Mouse (Mus musculus) ES-E14 (cell line): ENCODE measurements around the gene Rbfox3. TPM values are rescaled to one million over a fixed set of nuclear protein-coding genes. Genes with fewer than 3 reads are reported as not detected.
A peak's percentile ranks its signal among the peaks of the same experiment; 100 is the strongest.

Experiments used
- DNase-seq: peaks from one replicate; pipeline ENCODE4 v3.0.0-alpha.2; 2013; ENCODE audit warnings: low read depth, low spot score
- H3K27ac ChIP-seq: 2 replicates; pipeline ENCODE4 v1.5.1; 2012; ENCODE audit warnings: low read depth, mild to moderate bottlenecking, low read length, moderate library complexity, mixed read lengths; ENCODE audit not compliant: poor library complexity, insufficient read depth, severe bottlenecking
- H3K36me3 ChIP-seq: 2 replicates; pipeline ENCODE4 v1.6.1; 2012; ENCODE audit warnings: mild to moderate bottlenecking, low read length, moderate library complexity, mixed read lengths; ENCODE audit not compliant: control insufficient read depth, poor library complexity, insufficient read depth, severe bottlenecking
- H3K4me1 ChIP-seq, 2 experiments: fragments of 150-350 bp in 1 of 2; sonication (generic) in 1 of 2; 2 replicates each; pipeline ENCODE4 v1.6.1; 2012; ENCODE audit warnings: low read length in 2 of 2, mild to moderate bottlenecking in 1 of 2, mixed read lengths in 1 of 2; ENCODE audit not compliant: control insufficient read depth in 2 of 2, insufficient read depth in 2 of 2, poor library complexity in 1 of 2
- H3K4me3 ChIP-seq, 2 experiments: fragments of 150-350 bp in 1 of 2; sonication (generic) in 1 of 2; 2 replicates each; pipeline ENCODE4 v1.5.1; 2012; ENCODE audit warnings: low read length in 2 of 2, low read depth in 1 of 2, mild to moderate bottlenecking in 1 of 2, mixed read lengths in 1 of 2; ENCODE audit not compliant: insufficient read depth in 1 of 2, poor library complexity in 1 of 2, severe bottlenecking in 1 of 2
- H3K9ac ChIP-seq: 2 replicates; pipeline ENCODE4 v1.6.1; 2012; ENCODE audit warnings: low read depth, mild to moderate bottlenecking, low read length, mixed read lengths; ENCODE audit not compliant: poor library complexity, insufficient read depth, severe bottlenecking
- H3K9me3 ChIP-seq: fragments of 150-350 bp; sonication (generic); 2 replicates; pipeline ENCODE4 v1.6.1; 2012; ENCODE audit warnings: low read depth, mild to moderate bottlenecking, low read length; ENCODE audit not compliant: control insufficient read depth, insufficient read depth
- CHD2 ChIP-seq: IDR thresholded peaks from 2 replicates; pipeline ENCODE4 v1.6.1; 2014; ENCODE audit warnings: mild to moderate bottlenecking, low read depth, low read length, inconsistent platforms
- HCFC1 ChIP-seq: IDR thresholded peaks from 2 replicates; pipeline ENCODE4 v1.6.1; 2012; ENCODE audit warnings: low read length, inconsistent platforms, borderline replicate concordance; ENCODE audit not compliant: insufficient read depth
- MAFK ChIP-seq: IDR thresholded peaks from 2 replicates; pipeline ENCODE4 v1.6.1; 2014; ENCODE audit warnings: mild to moderate bottlenecking, low read depth, low read length, inconsistent platforms; ENCODE audit not compliant: insufficient read depth
- ZC3H11A ChIP-seq: IDR thresholded peaks from 2 replicates; pipeline ENCODE4 v1.6.1; 2012; ENCODE audit warnings: low read depth, mild to moderate bottlenecking, inconsistent platforms, low read length, borderline replicate concordance
- ZNF384 ChIP-seq: IDR thresholded peaks from 2 replicates; pipeline ENCODE4 v1.6.1; 2012; ENCODE audit warnings: low read depth, low read length, inconsistent platforms
- in situ Hi-C, 2 experiments: fragments of 600-800 bp; cut with MboI; formaldehyde crosslinking; loops; one replicate each; pipeline ENCODE4 v1.15.1; 2025; ENCODE audit warnings: low sequenced_read_pairs in 2 of 2, inconsistent platforms in 1 of 2; ENCODE audit not compliant: unreplicated experiment in 2 of 2
- total RNA-seq: library from RNA; depleted of rRNA; stranded (reverse); fragments of 300-350 nt; gene quantifications from 2 replicates; pipeline ENCODE4 v1.2.3, GENCODE M21; 2012

Gene Rbfox3
- total RNA-seq, 1 experiment = 0.45 TPM

- peak; percentile 51 for DNase-seq
- no peak for TF ChIP-seq MAFK
- TF ChIP-seq CHD2 = no peak
- TF ChIP-seq HCFC1 = no peak
- 0 out of 2 replicates have a peak, but pooled peaks have one; percentile 30 for TF ChIP-seq ZC3H11A
- no peak for TF ChIP-seq ZNF384
Measured at GRCm38 (mm10) chr11:118460280-118460679, 451.1 kb downstream of the Rbfox3 start.

GRCm38 (mm10) chr11:118459536-118459935 lies 451.9 kb downstream of the Rbfox3 start:
- Histone ChIP-seq H3K9ac (no peak overlapping the region), H3K4me1 (peaks cover 3 to 10% of the 10 kb centered on the region in 2 experiments; a peak in 2 of 4 replicates), H3K36me3 (no peaks in the 10 kb centered on the region), H3K9me3 (no peaks in the 10 kb centered on the region), H3K4me3 (no peak overlapping the region), H3K27ac (no peak overlapping the region)
- TF ChIP-seq ZNF384 = no peak
- TF ChIP-seq CHD2 = no peak
- TF ChIP-seq ZC3H11A = no peak
- TF ChIP-seq MAFK = no peak
- no peak for TF ChIP-seq HCFC1
- in situ Hi-C loops = no loop called here
- no peak for DNase-seq

More at GRCm38 (mm10) chr11:118460280-118460679, 451.1 kb downstream of the Rbfox3 start:
- Histone ChIP-seq H3K4me1 (peaks cover 0 to 10% of the 10 kb centered on the region in 2 experiments; a peak in 2 of 4 replicates), H3K9me3 (no peaks in the 10 kb centered on the region), H3K36me3 (no peaks in the 10 kb centered on the region), H3K4me3 (no peak overlapping the region), H3K9ac (no peak overlapping the region), H3K27ac (no peak overlapping the region)
- in situ Hi-C loops = no loop called here

GRCm38 (mm10) chr11:118459051-118459450 lies 452.3 kb downstream of the Rbfox3 start:
- no peak for DNase-seq
- peaks cover 3 to 13% of the 10 kb centered on the region in 2 experiments; a peak in 2 of 4 replicates for H3K4me1 ChIP-seq
- H3K9ac ChIP-seq = no peak overlapping the region

GRCm38 (mm10) chr11:118456937-118457336 lies 454.5 kb downstream of the Rbfox3 start:
- no peak for DNase-seq
- TF ChIP-seq MAFK (peak; percentile 39; the same call in 1 of the 2 replicates), ZNF384 (no peak)
- Histone ChIP-seq H3K27ac (no peak overlapping the region), H3K4me3 (no peak overlapping the region), H3K9ac (no peak overlapping the region), H3K9me3 (no peaks in the 10 kb centered on the region), H3K36me3 (no peaks in the 10 kb centered on the region), H3K4me1 (peaks cover 3 to 9% of the 10 kb centered on the region in 2 experiments; a peak in 2 of 4 replicates)
- in situ Hi-C loops = no loop called here

More at GRCm38 (mm10) chr11:118459051-118459450, 452.3 kb downstream of the Rbfox3 start:
- Histone ChIP-seq H3K4me3 (no peak overlapping the region), H3K9me3 (no peaks in the 10 kb centered on the region), H3K36me3 (no peaks in the 10 kb centered on the region), H3K27ac (no peak overlapping the region)
- in situ Hi-C loops = no loop called here
- TF ChIP-seq ZNF384 = no peak
- no peak for TF ChIP-seq HCFC1
- no peak for TF ChIP-seq ZC3H11A
- no peak for TF ChIP-seq CHD2
- TF ChIP-seq MAFK = no peak

GRCm38 (mm10) chr11:118455788-118456187 lies 455.6 kb downstream of the Rbfox3 start:
- Histone ChIP-seq H3K4me3 (no peak overlapping the region), H3K9ac (no peak overlapping the region), H3K9me3 (no peaks in the 10 kb centered on the region), H3K4me1 (peaks cover 3 to 9% of the 10 kb centered on the region in 2 experiments; a peak in 2 of 4 replicates), H3K27ac (no peak overlapping the region; the same call in 1 of the 2 replicates), H3K36me3 (no peaks in the 10 kb centered on the region)
- no peak for TF ChIP-seq MAFK
- TF ChIP-seq ZNF384 = no peak
- TF ChIP-seq ZC3H11A = no peak
- no peak for TF ChIP-seq CHD2
- no peak for TF ChIP-seq HCFC1
- DNase-seq = no peak
- in situ Hi-C loops = no loop called here
